Mouse (Mus musculus) kidney, adult 2 months (tissue): Measurements from ENCODE around the gene Npas3.

Source experiments
- CTCF ChIP-seq: fragments of 200-500 bp; conservative IDR thresholded peaks from 2 replicates; pipeline ENCODE4 v1.5.1; 2011; ENCODE audit warnings: low read depth, mild to moderate bottlenecking, control low read depth, low read length, moderate library complexity, mixed read lengths; ENCODE audit not compliant: insufficient read depth, insufficient read length
- POLR2A ChIP-seq: fragments of 200-500 bp; IDR thresholded peaks from one replicate; pipeline ENCODE4 v1.6.1; 2011; ENCODE audit warnings: low read depth, low read length, control low read depth

GRCm38 (mm10) chr12:53794718-53795400, 546.4 kb downstream of the Npas3 start:
- TF ChIP-seq CTCF (no peak), POLR2A (no peak)
